ENCODE assay signal across 9 mouse cellular contexts in the genomic region with DNA sequence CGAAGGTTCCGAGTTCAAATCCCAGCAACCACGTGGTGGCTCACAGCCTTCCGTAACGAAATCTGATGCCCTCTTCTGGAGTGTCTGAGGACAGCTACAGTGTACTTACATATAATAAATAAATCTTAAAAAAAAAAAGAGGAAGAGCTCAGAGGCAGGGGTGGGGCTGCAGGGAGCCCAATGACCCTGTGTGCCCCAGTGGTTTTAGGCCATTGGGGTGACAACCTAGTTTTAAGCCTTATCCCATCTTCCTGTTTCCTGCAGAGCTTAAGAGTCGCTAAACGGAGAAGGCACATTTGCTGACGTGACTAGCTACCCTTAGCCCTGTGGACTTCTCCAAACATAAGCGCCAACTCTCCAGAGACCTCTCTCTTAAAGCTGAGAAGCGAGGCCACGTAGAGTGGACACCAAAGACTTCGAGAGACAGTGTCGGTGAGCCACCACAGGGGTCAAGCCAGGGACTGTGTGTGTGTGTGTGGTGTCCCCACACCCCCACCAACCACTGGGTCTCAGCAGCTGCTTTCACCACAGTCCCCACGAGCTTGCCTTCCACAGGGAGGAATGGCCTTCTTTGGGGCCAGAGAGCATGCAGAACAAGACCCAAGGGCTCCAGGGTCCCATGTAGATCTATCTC. TPM values are rescaled to one million over a fixed set of nuclear protein-coding genes. Genes with fewer than 3 reads are reported as not detected.
A peak's percentile ranks its signal among the peaks of the same experiment; 100 is the strongest.
DNase-seq lines count a peak whose midpoint lies in the region; ATAC-seq and TF ChIP-seq lines count a peak whose summit lies in the region.
"Had no signal": no experiment of that assay in that cellular context is flagged by ENCODE, and none has a peak within 500 bp of the region (broad histone marks: within the 10 kb centered on the region; RNA-seq: fewer than 3 reads in every experiment).

No protein-coding gene starts in this region.

- DNase-seq in lung, embryonic 14.5 days, result no peak
- DNase-seq in lung, adult 18-20 months, result no peak
- DNase-seq in urinary bladder, postnatal 25 days (ENCODE audit: low spot score), result no peak
- no peak for DNase-seq in cerebellum, postnatal 25 days
- DNase-seq in gastrocnemius, postnatal 14 days, result no peak
- DNase-seq: gastrocnemius, postnatal 25 days had no signal

- no peaks in the 10 kb centered on the region for H3K36me3 ChIP-seq in lung, embryonic 14.5 days (ENCODE audit: insufficient read depth)
- no peaks in the 10 kb centered on the region for H3K36me3 ChIP-seq in embryonic facial prominence, embryonic 13.5 days
- H3K36me3 ChIP-seq in intestine, postnatal 0 days (ENCODE audit: control insufficient read depth, insufficient read depth), result no peaks in the 10 kb centered on the region
- H3K36me3 ChIP-seq in neural tube, embryonic 13.5 days, result no peaks in the 10 kb centered on the region

- H3K4me1 ChIP-seq in lung, embryonic 14.5 days (ENCODE audit: insufficient read depth), result no peaks in the 10 kb centered on the region
- H3K4me1 ChIP-seq in embryonic facial prominence, embryonic 13.5 days, result peaks cover 13% of the 10 kb centered on the region
- H3K4me1 ChIP-seq in intestine, postnatal 0 days (replicated peaks; ENCODE audit: control insufficient read depth, insufficient read depth, low read length), result no peaks in the 10 kb centered on the region; the same call in 1 of the 2 replicates
- H3K4me1 ChIP-seq in neural tube, embryonic 13.5 days (replicated peaks), result peaks cover 19% of the 10 kb centered on the region

- ATAC-seq in lung, embryonic 14.5 days (ENCODE audit: insufficient read depth), result no peak
- no peak for ATAC-seq in embryonic facial prominence, embryonic 13.5 days (ENCODE audit: insufficient number of reproducible peaks, insufficient read depth, low FRiP score, low TSS enrichment, low read depth)
- ATAC-seq in intestine, postnatal 0 days, result no peak
- no peak for ATAC-seq in neural tube, embryonic 13.5 days (ENCODE audit: low read depth)

- intact Hi-C loops in gastrocnemius, postnatal 14 days (cut with DNase I; ENCODE audit: low total_unique reads), result no loop called here

- peak overlapping the region; percentile 57 for H3K9ac ChIP-seq in lung, embryonic 14.5 days
- H3K9ac ChIP-seq in embryonic facial prominence, embryonic 13.5 days, result no peak overlapping the region
- no peak overlapping the region for H3K9ac ChIP-seq in intestine, postnatal 0 days (ENCODE audit: low read depth, low read length)
- 0 out of 2 replicates have a peak overlapping the region, but pooled peaks have one; percentile 19 for H3K9ac ChIP-seq in neural tube, embryonic 13.5 days

- 77% methylated on average over 14 of the region's 14 CpGs for WGBS in lung, embryonic 14.5 days
- WGBS in embryonic facial prominence, embryonic 13.5 days, result 86% methylated on average over 14 of the region's 14 CpGs
- WGBS in intestine, postnatal 0 days, result 75% methylated on average over 14 of the region's 14 CpGs
- WGBS in neural tube, embryonic 13.5 days, result 81% methylated on average over 14 of the region's 14 CpGs

- peak overlapping the region; percentile 60 for H3K4me3 ChIP-seq in lung, embryonic 14.5 days (ENCODE audit: low read depth, low read length)
- peak overlapping the region; percentile 66; the same call in 1 of the 2 replicates for H3K4me3 ChIP-seq in embryonic facial prominence, embryonic 13.5 days
- H3K4me3 ChIP-seq in intestine, postnatal 0 days (ENCODE audit: low read depth, low read length), result peak overlapping the region; percentile 65; the same call in 1 of the 2 replicates
- H3K4me3 ChIP-seq in neural tube, embryonic 13.5 days, result 0 out of 2 replicates have a peak overlapping the region, but pooled peaks have one; percentile 60

- TF ChIP-seq CTCF in lung, embryonic 14.5 days (IDR thresholded peaks at IDR 0.05; ENCODE audit: low read depth), result no peak
- no peak for TF ChIP-seq CTCF in intestine, postnatal 0 days (IDR thresholded peaks at IDR 0.05; ENCODE audit: low read depth)

- H3K9me3 ChIP-seq in lung, embryonic 14.5 days (ENCODE audit: low read depth, low read length), result no peaks in the 10 kb centered on the region
- no peaks in the 10 kb centered on the region for H3K9me3 ChIP-seq in embryonic facial prominence, embryonic 13.5 days
- no peaks in the 10 kb centered on the region for H3K9me3 ChIP-seq in intestine, postnatal 0 days (ENCODE audit: control insufficient read depth)
- no peaks in the 10 kb centered on the region for H3K9me3 ChIP-seq in neural tube, embryonic 13.5 days

- H3K4me2 ChIP-seq in lung, embryonic 14.5 days, result peak overlapping the region; percentile 99
- H3K4me2 ChIP-seq in embryonic facial prominence, embryonic 13.5 days, result peak overlapping the region; percentile 99
- H3K4me2 ChIP-seq in intestine, postnatal 0 days (replicated peaks; ENCODE audit: low read depth), result peak overlapping the region; percentile 99
- H3K4me2 ChIP-seq in neural tube, embryonic 13.5 days, result peak overlapping the region; percentile 99

- peaks cover 35% of the 10 kb centered on the region for H3K27me3 ChIP-seq in lung, embryonic 14.5 days (ENCODE audit: insufficient read depth, low read length)
- peaks cover 54% of the 10 kb centered on the region for H3K27me3 ChIP-seq in embryonic facial prominence, embryonic 13.5 days
- peaks cover 14% of the 10 kb centered on the region for H3K27me3 ChIP-seq in intestine, postnatal 0 days (replicated peaks; ENCODE audit: control insufficient read depth, insufficient read depth, low read length)
- peaks cover 56% of the 10 kb centered on the region for H3K27me3 ChIP-seq in neural tube, embryonic 13.5 days

- H3K27ac ChIP-seq in lung, embryonic 14.5 days (ENCODE audit: low read depth), result no peak overlapping the region
- no peak overlapping the region for H3K27ac ChIP-seq in embryonic facial prominence, embryonic 13.5 days
- peak overlapping the region; percentile 60 for H3K27ac ChIP-seq in intestine, postnatal 0 days (ENCODE audit: low read depth, low read length)
- no peak overlapping the region for H3K27ac ChIP-seq in neural tube, embryonic 13.5 days (replicated peaks)

RNA-seq across cellular contexts. Expression of a gene that starts 3.2 kb away (rescaled TPM):
- polyA plus RNA-seq in lung, embryonic 14.5 days (2014; fragmentation: Nextera tagmentation; extraction: Ambion mirVana), result 4.5 and 4.9 TPM in 2 replicates
- 1.9 and 2.1 TPM in 2 replicates for polyA plus RNA-seq in embryonic facial prominence, embryonic 13.5 days (2015; fragmentation: Nextera tagmentation; extraction: Ambion mirVana)
- 6.1 and 6.2 TPM in 2 replicates for polyA plus RNA-seq in intestine, postnatal 0 days (2015; fragmentation: Nextera tagmentation; extraction: Ambion mirVana)
- polyA plus RNA-seq in neural tube, embryonic 13.5 days (2015; fragmentation: Nextera tagmentation; extraction: Ambion mirVana), result 0.88 and 1.2 TPM in 2 replicates
- 10 to 100 TPM in 1 of 2 experiments, 1 to 10 TPM in 1; 9.5 to 20.5 TPM for total RNA-seq in gastrocnemius, postnatal 14 days (2021)

RNA-seq across cellular contexts. Expression of a gene that starts 13.9 kb away (rescaled TPM):
- 2.5 and 3.9 TPM in 2 replicates for polyA plus RNA-seq in lung, embryonic 14.5 days (2014; fragmentation: Nextera tagmentation; extraction: Ambion mirVana)
- 5.7 and 6.2 TPM in 2 replicates for polyA plus RNA-seq in embryonic facial prominence, embryonic 13.5 days (2015; fragmentation: Nextera tagmentation; extraction: Ambion mirVana)
- 3.1 and 3.8 TPM in 2 replicates for polyA plus RNA-seq in intestine, postnatal 0 days (2015; fragmentation: Nextera tagmentation; extraction: Ambion mirVana)
- polyA plus RNA-seq in neural tube, embryonic 13.5 days (2015; fragmentation: Nextera tagmentation; extraction: Ambion mirVana), result 22.6 and 24.1 TPM in 2 replicates
- total RNA-seq in gastrocnemius, postnatal 14 days (2021), result 100 to 1,000 TPM in 1 of 2 experiments, 10 to 100 TPM in 1; 87.5 to 102 TPM

Comparison
In these comparisons a context has a peak if more than half of its experiments do, and no peak if none do; other contexts are left out.
1. H3K9ac ChIP-seq: peak in lung, embryonic 14.5 days (single experiment) and neural tube, embryonic 13.5 days (single experiment); none in embryonic facial prominence, embryonic 13.5 days (single experiment) and intestine, postnatal 0 days (single experiment).
2. Peak in every context shown above with its lines, with median percentiles within 50 percentile points of each other: H3K4me2 ChIP-seq and H3K4me3 ChIP-seq.